Mouse (Mus musculus) CH12.LX (cell line): Measurements from ENCODE around the gene Celsr2. TPM values are rescaled to one million over a fixed set of nuclear protein-coding genes. Genes with fewer than 3 reads are reported as not detected.

Experiments used
- DNase-seq: peaks from one replicate; pipeline ENCODE4 v3.0.0-alpha.2; 2013; ENCODE audit errors: extremely low read depth
- H3K27ac ChIP-seq: 2 replicates; pipeline ENCODE4 v1.5.1; 2012; ENCODE audit warnings: low read depth, mild to moderate bottlenecking, control low read depth, moderate library complexity; ENCODE audit not compliant: insufficient read depth
- H3K27me3 ChIP-seq: replicated peaks from 2 replicates; pipeline ENCODE3; 2012; ENCODE audit warnings: inconsistent platforms
- H3K36me3 ChIP-seq, 2 experiments: replicated peaks in 1 of 2; 2 replicates each; pipeline versions ENCODE3 to v1.6.1; 2012; ENCODE audit warnings: inconsistent platforms in 1 of 2, low read length in 1 of 2, mild to moderate bottlenecking in 1 of 2, mixed read lengths in 1 of 2, moderate library complexity in 1 of 2; ENCODE audit not compliant: control insufficient read depth in 1 of 2, insufficient read depth in 1 of 2
- H3K4me1 ChIP-seq, 2 experiments: 2 replicates each; pipeline ENCODE4 v1.6.1; 2012; ENCODE audit warnings: inconsistent platforms in 1 of 2, moderate library complexity in 1 of 2; ENCODE audit not compliant: insufficient read depth in 2 of 2, control insufficient read depth in 1 of 2
- H3K4me2 ChIP-seq: 2 replicates; pipeline ENCODE4 v1.6.1; 2012; ENCODE audit warnings: low read depth, mild to moderate bottlenecking, control low read depth; ENCODE audit not compliant: poor library complexity, insufficient read depth, severe bottlenecking
- H3K4me3 ChIP-seq, 3 experiments: fragments of 150-350 bp in 1 of 3; sonication (generic) in 1 of 3; replicated peaks in 1 of 3; 2 replicates each; pipeline versions ENCODE3 to v1.5.1; 2011 to 2012; ENCODE audit warnings: low read depth in 2 of 3, low read length in 2 of 3, mild to moderate bottlenecking in 2 of 3, moderate library complexity in 2 of 3, control low read depth in 1 of 3, improper control_type of control experiment in 1 of 3, inconsistent platforms in 1 of 3, mixed read lengths in 1 of 3; ENCODE audit not compliant: poor library complexity in 1 of 3
- H3K79me2 ChIP-seq: replicated peaks from 2 replicates; pipeline ENCODE4 v1.6.1; 2012; ENCODE audit warnings: mild to moderate bottlenecking, moderate library complexity; ENCODE audit not compliant: control insufficient read depth, poor library complexity, insufficient read depth, severe bottlenecking; ENCODE audit errors: extremely low read depth
- H3K9ac ChIP-seq: 2 replicates; pipeline ENCODE4 v1.6.1; 2012; ENCODE audit warnings: low read depth, mild to moderate bottlenecking, control low read depth, moderate library complexity; ENCODE audit not compliant: insufficient read depth
- H3K9me3 ChIP-seq: replicated peaks from 2 replicates; pipeline ENCODE3; 2012; ENCODE audit warnings: low read length, inconsistent platforms, mixed read lengths
- ETS1 ChIP-seq: conservative IDR thresholded peaks from 2 replicates; pipeline ENCODE4 v1.6.1; 2012; ENCODE audit warnings: low read depth, mild to moderate bottlenecking, inconsistent platforms, low read length, improper control_type of control experiment, moderate library complexity
- JUN ChIP-seq: IDR thresholded peaks from 2 replicates; pipeline ENCODE4 v1.6.1; 2011; ENCODE audit warnings: low read depth, mild to moderate bottlenecking, low read length, improper control_type of control experiment, moderate library complexity; ENCODE audit not compliant: insufficient read depth
- KAT2A ChIP-seq: IDR thresholded peaks from 2 replicates; pipeline ENCODE4 v1.6.1; 2012; ENCODE audit warnings: low read length, improper control_type of control experiment, inconsistent platforms; ENCODE audit not compliant: insufficient replicate concordance
- MAFK ChIP-seq: IDR thresholded peaks from 2 replicates; pipeline ENCODE4 v1.6.1; 2011; ENCODE audit warnings: low read length, improper control_type of control experiment; ENCODE audit not compliant: insufficient replicate concordance
- MAZ ChIP-seq: IDR thresholded peaks from 2 replicates; pipeline ENCODE4 v1.6.1; 2012; ENCODE audit warnings: low read depth, mild to moderate bottlenecking, inconsistent platforms, low read length, improper control_type of control experiment, moderate library complexity
- MEF2A ChIP-seq: IDR thresholded peaks from 2 replicates; pipeline ENCODE4 v1.6.1; 2014; ENCODE audit warnings: low read depth, mild to moderate bottlenecking, inconsistent platforms, low read length, improper control_type of control experiment, borderline replicate concordance
- POLR2AphosphoS2 ChIP-seq: IDR thresholded peaks from 2 replicates; pipeline ENCODE4 v1.6.1; 2011; ENCODE audit warnings: low read depth, low read length, improper control_type of control experiment
- SMC3 ChIP-seq: IDR thresholded peaks from 2 replicates; pipeline ENCODE4 v1.6.1; 2011; ENCODE audit warnings: low read depth, low read length, improper control_type of control experiment
- TCF12 ChIP-seq: IDR thresholded peaks from 2 replicates; pipeline ENCODE4 v1.6.1; 2014; ENCODE audit warnings: low read depth, mild to moderate bottlenecking, inconsistent platforms, low read length, improper control_type of control experiment
- ZMIZ1 ChIP-seq: IDR thresholded peaks from 2 replicates; pipeline ENCODE4 v1.6.1; 2012; ENCODE audit warnings: low read depth, mild to moderate bottlenecking, inconsistent platforms, low read length, improper control_type of control experiment
- dilution Hi-C: fragments of 300-500 bp; cut with MboI; formaldehyde crosslinking; loops from 2 replicates; pipeline ENCODE4 v1.14.3; 2020; ENCODE audit warnings: low sequenced_read_pairs; ENCODE audit not compliant: extremely low pct_unique_long_range_greater_than_20kb, extremely low pct_ligation_motif_present
- in situ Hi-C: fragments of 300-500 bp; cut with MboI; formaldehyde crosslinking; loops from 3 replicates; pipeline ENCODE4 v1.14.3; 2019; ENCODE audit warnings: low sequenced_read_pairs, low pct_ligation_motif_present, low pct_unique_long_range_greater_than_20kb, mixed read lengths
- polyA plus RNA-seq: library from polyadenylated mRNA; unstranded; fragments of >175 nt; gene quantifications from 2 replicates; pipeline ENCODE4 v1.2.1, GENCODE M21; 2012; ENCODE audit warnings: low read depth; ENCODE audit not compliant: insufficient read length
- total RNA-seq, 2 experiments: library from RNA; depleted of rRNA; stranded (reverse); fragments of 300-350 nt in 1 of 2; fragments of >200 nt in 1 of 2; gene quantifications; 2 replicates each; pipeline ENCODE4 v1.2.3; 2012 to 2014

The Celsr2 gene
- total and polyA plus RNA-seq, 3 experiments, result not detected

GRCm38 (mm10) chr3:108433881-108434495 lies 18.6 kb upstream of the Celsr2 start:
- dilution Hi-C loops (no loop called here), in situ Hi-C loops (no loop called here)
- no peak overlapping the region for H3K9ac ChIP-seq
- TF ChIP-seq MEF2A, result no peak
- no peak for TF ChIP-seq ETS1
- peaks cover 80 to 94% of the 10 kb centered on the region in 2 experiments for H3K36me3 ChIP-seq
- no peaks in the 10 kb centered on the region for H3K9me3 ChIP-seq
- no peak overlapping the region for H3K4me3 ChIP-seq
- no peaks in the 10 kb centered on the region for H3K27me3 ChIP-seq
- H3K27ac ChIP-seq, result no peak overlapping the region
- DNase-seq, result no peak
- peaks cover 6 to 40% of the 10 kb centered on the region in 2 experiments for H3K4me1 ChIP-seq
- H3K79me2 ChIP-seq, result peaks cover 35% of the 10 kb centered on the region
- no peak overlapping the region for H3K4me2 ChIP-seq

GRCm38 (mm10) chr3:108433188-108433880 lies 18.0 kb upstream of the Celsr2 start:
- H3K9me3 ChIP-seq, result no peaks in the 10 kb centered on the region
- peaks cover 29% of the 10 kb centered on the region for H3K79me2 ChIP-seq
- H3K4me3 ChIP-seq, result no peak overlapping the region
- no peak overlapping the region for H3K4me2 ChIP-seq
- dilution Hi-C loops (no loop called here), in situ Hi-C loops (no loop called here)
- H3K4me1 ChIP-seq, result peaks cover 6 to 33% of the 10 kb centered on the region in 2 experiments
- TF ChIP-seq TCF12, result no peak
- H3K36me3 ChIP-seq, result peaks cover 81 to 94% of the 10 kb centered on the region in 2 experiments
- no peaks in the 10 kb centered on the region for H3K27me3 ChIP-seq
- DNase-seq, result no peak
- H3K27ac ChIP-seq, result no peak overlapping the region
- no peak overlapping the region for H3K9ac ChIP-seq

GRCm38 (mm10) chr3:108432542-108433187 lies 17.3 kb upstream of the Celsr2 start:
- TF ChIP-seq JUN (no peak), SMC3 (no peak), MEF2A (no peak), ZMIZ1 (no peak), POLR2AphosphoS2 (no peak), MAFK (no peak), TCF12 (no peak), KAT2A (no peak), MAZ (no peak)
- no peaks in the 10 kb centered on the region for H3K27me3 ChIP-seq
- H3K36me3 ChIP-seq, result peaks cover 83 to 96% of the 10 kb centered on the region in 2 experiments
- H3K27ac ChIP-seq, result no peak overlapping the region
- no peak overlapping the region for H3K4me2 ChIP-seq
- dilution Hi-C loops, result no loop called here
- H3K4me3 ChIP-seq, result no peak overlapping the region
- peaks cover 6 to 29% of the 10 kb centered on the region in 2 experiments for H3K4me1 ChIP-seq
- DNase-seq, result no peak
- in situ Hi-C loops, result no loop called here
- no peaks in the 10 kb centered on the region for H3K9me3 ChIP-seq
- peaks cover 22% of the 10 kb centered on the region for H3K79me2 ChIP-seq
- no peak overlapping the region for H3K9ac ChIP-seq
